In genomic region chr12:11436023-11436350, GRCm38 (mm10) we compare ENCODE assay signal across 10 mouse cellular contexts. TPM values are rescaled to one million over a fixed set of nuclear protein-coding genes. Genes with fewer than 3 reads are reported as not detected.
A peak's percentile ranks its signal among the peaks of the same experiment; 100 is the strongest.
DNase-seq lines count a peak whose midpoint lies in the region; ATAC-seq and TF ChIP-seq lines count a peak whose summit lies in the region.
"Had no signal": no experiment of that assay in that cellular context is flagged by ENCODE, and none has a peak within 500 bp of the region (broad histone marks: within the 10 kb centered on the region; RNA-seq: fewer than 3 reads in every experiment).

No protein-coding gene starts in this region.

- WGBS in heart, embryonic 12.5 days: 4% methylated on average over 12 of the region's 12 CpGs
- WGBS in forebrain, postnatal 0 days: under 1% methylated on average over 12 of the region's 12 CpGs
- WGBS in midbrain, embryonic 11.5 days: 2% methylated on average over 12 of the region's 12 CpGs

- H3K4me3 ChIP-seq in heart, embryonic 12.5 days: peak overlapping the region; percentile 52
- peak overlapping the region; percentile 51 for H3K4me3 ChIP-seq in forebrain, postnatal 0 days (ENCODE audit: low read depth, low read length)
- H3K4me3 ChIP-seq in midbrain, embryonic 11.5 days (ENCODE audit: low read depth, low read length): peak overlapping the region; percentile 38

- intact Hi-C loops in heart, postnatal 36 days (cut with DNase I): loop anchor here (5.0 kb wide), 1 partner anchor 84 kb away; no protein-coding TSS in a partner anchor

- H3K4me2 ChIP-seq in heart, embryonic 12.5 days: peak overlapping the region; percentile 85
- peak overlapping the region; percentile 74 for H3K4me2 ChIP-seq in forebrain, postnatal 0 days (ENCODE audit: low read depth)
- peak overlapping the region; percentile 75 for H3K4me2 ChIP-seq in midbrain, embryonic 11.5 days

- H3K9ac ChIP-seq in heart, embryonic 12.5 days: no peak overlapping the region
- peak overlapping the region; percentile 39 for H3K9ac ChIP-seq in forebrain, postnatal 0 days
- peak overlapping the region; percentile 37; the same call in 1 of the 2 replicates for H3K9ac ChIP-seq in midbrain, embryonic 11.5 days (ENCODE audit: low read length)
- H3K9ac ChIP-seq: liver, embryonic 14.5 days had no signal

- no peak overlapping the region for H3K27ac ChIP-seq in heart, embryonic 12.5 days (ENCODE audit: poor library complexity, severe bottlenecking)
- peak overlapping the region; percentile 74 for H3K27ac ChIP-seq in forebrain, postnatal 0 days (ENCODE audit: low read depth, low read length)
- no peak overlapping the region for H3K27ac ChIP-seq in midbrain, embryonic 11.5 days (ENCODE audit: low read depth, low read length)
- H3K27ac ChIP-seq: liver, embryonic 14.5 days had no signal

- TF ChIP-seq CTCF in forebrain, postnatal 0 days (IDR thresholded peaks at IDR 0.05; ENCODE audit: low read depth): no peak

- peaks cover 34% of the 10 kb centered on the region for H3K27me3 ChIP-seq in heart, embryonic 12.5 days (replicated peaks)
- no peaks in the 10 kb centered on the region for H3K27me3 ChIP-seq in forebrain, postnatal 0 days (ENCODE audit: insufficient read depth, low read length)
- H3K27me3 ChIP-seq in midbrain, embryonic 11.5 days (ENCODE audit: control insufficient read depth, insufficient read depth, low read length): no peaks in the 10 kb centered on the region

- ATAC-seq in heart, embryonic 12.5 days (ENCODE audit: insufficient number of reproducible peaks, low FRiP score): no peak
- ATAC-seq in forebrain, postnatal 0 days: peak; percentile 8; the same call in 1 of the 2 replicates
- peak; percentile 36 for ATAC-seq in midbrain, embryonic 11.5 days (ENCODE audit: low FRiP score)

- no peak for DNase-seq in heart, postnatal 36 days
- peak; percentile 59 for DNase-seq in cerebellum, adult 9-11 months
- DNase-seq in forebrain, postnatal 0 days: no peak
- DNase-seq in midbrain, embryonic 11.5 days (ENCODE audit: low spot score, missing footprints): no peak
- no peak for DNase-seq in retina, embryonic 14.5 days (ENCODE audit: low spot score)
- DNase-seq in retina, postnatal 1 day: no peak
- DNase-seq in thymus, postnatal 0 days (ENCODE audit: low spot score): no peak

- H3K36me3 ChIP-seq in heart, embryonic 12.5 days: no peaks in the 10 kb centered on the region
- no peaks in the 10 kb centered on the region for H3K36me3 ChIP-seq in forebrain, postnatal 0 days (ENCODE audit: insufficient read depth)
- no peaks in the 10 kb centered on the region for H3K36me3 ChIP-seq in midbrain, embryonic 11.5 days (ENCODE audit: control insufficient read depth, insufficient read depth, low read length)

- H3K4me1 ChIP-seq in heart, embryonic 12.5 days (replicated peaks): peaks cover 6% of the 10 kb centered on the region; the same call in 1 of the 2 replicates
- H3K4me1 ChIP-seq in forebrain, postnatal 0 days (ENCODE audit: insufficient read depth): peaks cover 16% of the 10 kb centered on the region
- H3K4me1 ChIP-seq in midbrain, embryonic 11.5 days (ENCODE audit: control insufficient read depth, insufficient read depth, low read length): peaks cover 2% of the 10 kb centered on the region

- no peaks in the 10 kb centered on the region for H3K9me3 ChIP-seq in heart, embryonic 12.5 days (replicated peaks)
- no peaks in the 10 kb centered on the region for H3K9me3 ChIP-seq in forebrain, postnatal 0 days (ENCODE audit: low read length)
- no peaks in the 10 kb centered on the region for H3K9me3 ChIP-seq in midbrain, embryonic 11.5 days (ENCODE audit: control insufficient read depth, low read length)

RNA-seq across cellular contexts. Expression of gene Vsnl1, which starts 0.4 kb away (rescaled TPM):
- 9.9 and 12.0 TPM in 2 replicates for polyA plus RNA-seq in heart, embryonic 12.5 days (2016; fragmentation: Nextera tagmentation; extraction: Ambion mirVana)
- total RNA-seq in heart, postnatal 36 days (2021): under 1 TPM; 0.33 to 0.43 TPM
- 125 and 133 TPM in 2 replicates for total RNA-seq in forebrain, postnatal 0 days (2014; rRNA removed)
- 74.2 and 119 TPM in 2 replicates for polyA plus RNA-seq in forebrain, postnatal 0 days (2015; fragmentation: Nextera tagmentation; extraction: Ambion mirVana)
- polyA plus RNA-seq in midbrain, embryonic 11.5 days (2014; fragmentation: Nextera tagmentation; extraction: Ambion mirVana): 1.3 and 2.5 TPM in 2 replicates
- 0.14 and 0.17 TPM in 2 replicates for polyA plus RNA-seq in thymus, postnatal 0 days (2015; fragmentation: Nextera tagmentation; extraction: Ambion mirVana)
- total RNA-seq: ES-E14 had no signal

RNA-seq across cellular contexts. Expression of gene Rad51ap2, which starts 19.9 kb away (rescaled TPM):
- 0.32 and 0.53 TPM in 2 replicates for polyA plus RNA-seq in heart, embryonic 12.5 days (2016; fragmentation: Nextera tagmentation; extraction: Ambion mirVana)
- not detected for total RNA-seq in heart, postnatal 36 days (2021)
- 1.1 and 1.4 TPM in 2 replicates for total RNA-seq in forebrain, postnatal 0 days (2014; rRNA removed)
- polyA plus RNA-seq in forebrain, postnatal 0 days (2015; fragmentation: Nextera tagmentation; extraction: Ambion mirVana): 0.68 and 0.79 TPM in 2 replicates
- 0.22 and 0.42 TPM in 2 replicates for polyA plus RNA-seq in midbrain, embryonic 11.5 days (2014; fragmentation: Nextera tagmentation; extraction: Ambion mirVana)
- 0.07 TPM in 1 of 2 replicates, not detected in the other for polyA plus RNA-seq in thymus, postnatal 0 days (2015; fragmentation: Nextera tagmentation; extraction: Ambion mirVana)
- polyA plus RNA-seq: liver, embryonic 14.5 days had no signal
